Mouse (Mus musculus) gastrocnemius, postnatal 4 days (tissue): ENCODE data around the gene Gm12394. TPM values are rescaled to one million over a fixed set of nuclear protein-coding genes. Genes with fewer than 3 reads are reported as not detected.
"Not testable (repeated sequence)": the region's sequence is repeated elsewhere in the genome, so short reads cannot be mapped to it uniquely, and the experiment has no call there.

ENCODE experiments used
- DNase-seq, 2 experiments: peaks; one replicate each; pipeline ENCODE4 v3.0.0; 2021 to 2022; ENCODE audit warnings: low spot score in 2 of 2, mixed read lengths in 2 of 2
- long read RNA-seq, 2 experiments: library from polyadenylated mRNA; stranded (forward); transcript quantifications; one replicate each; pipeline ENCODE4 v2.0.0; 2021
- total RNA-seq, 2 experiments: library from RNA; stranded (reverse); gene quantifications; 2 replicates each; pipeline ENCODE4 v1.2.3; 2021

The Gm12394 gene
- total RNA-seq, result under 1 TPM in 1 of 2 experiments, not detected in 1; 0.10 TPM
- long read RNA-seq, experiment 1, partial matches to known transcripts, result 0 of 1 reads
- long read RNA-seq, experiment 1, other reads (novel, unspliced or antisense), result 1 of 1 reads
- long read RNA-seq, experiment 2, result 0 reads

DNA sequence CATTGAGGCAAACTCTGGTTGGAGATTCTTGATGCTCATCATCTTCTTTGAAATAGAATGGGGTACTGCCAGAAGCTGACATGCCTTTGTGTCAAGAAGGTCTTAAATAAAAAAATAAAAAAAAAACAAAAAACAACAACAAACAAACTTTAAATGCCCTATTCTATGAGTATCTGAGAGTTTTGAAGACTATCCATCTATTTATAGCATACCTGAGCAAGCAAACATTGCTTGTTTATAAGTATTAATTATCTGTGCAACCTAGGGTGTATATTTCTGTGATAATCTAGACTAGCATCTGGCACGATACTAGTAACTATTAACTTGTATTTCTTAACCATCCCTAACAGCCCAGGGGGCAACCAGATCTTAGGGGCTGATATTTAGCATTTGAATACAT is at the start of gene Gm12394:
TSS of gene Gm12394 (minus strand) at position 101 of the 400 bp plus-strand sequence.
- not testable (repeated sequence) for DNase-seq

DNA sequence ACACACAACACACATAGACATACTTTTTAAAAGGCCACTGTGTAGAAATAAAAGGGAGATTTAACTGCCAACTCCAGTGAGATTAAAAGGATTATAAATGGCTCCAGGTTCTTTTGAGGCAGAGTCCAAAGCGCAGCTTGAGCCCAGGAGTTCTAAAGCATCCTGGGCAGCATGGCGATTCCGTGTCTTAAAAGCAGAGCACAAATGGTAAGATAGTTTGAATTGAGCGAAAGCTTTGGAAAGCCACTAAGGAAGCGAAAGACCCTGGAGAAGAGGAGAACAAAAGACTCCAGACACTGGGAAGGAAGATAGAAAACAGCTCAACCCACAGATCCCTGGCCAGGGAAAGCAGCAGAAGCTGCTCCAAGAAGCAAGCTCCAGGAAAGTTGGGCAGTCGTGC is 48.4 kb upstream of the Gm12394 start:
- DNase-seq, result no peak

DNA sequence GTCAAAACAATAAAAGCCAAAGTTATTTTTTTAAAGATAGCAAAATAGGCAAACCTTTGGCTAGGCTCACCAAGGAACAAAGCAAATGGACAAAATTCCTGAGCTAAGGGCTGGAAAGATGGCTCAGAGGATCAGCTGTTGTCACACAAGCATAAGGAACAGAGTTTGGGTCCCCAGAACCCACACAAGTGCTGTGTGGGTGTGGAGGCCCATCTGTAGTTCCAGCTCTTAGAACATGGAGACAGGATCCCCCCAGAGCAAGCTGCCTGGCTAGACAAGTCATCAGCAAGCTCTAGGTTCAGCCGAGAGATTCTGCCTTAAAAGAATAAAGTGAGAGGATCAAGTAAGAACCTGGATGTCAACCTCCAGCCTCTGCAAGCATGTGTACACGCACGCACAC is 48.0 kb upstream of the Gm12394 start:
- no peak for DNase-seq

DNA sequence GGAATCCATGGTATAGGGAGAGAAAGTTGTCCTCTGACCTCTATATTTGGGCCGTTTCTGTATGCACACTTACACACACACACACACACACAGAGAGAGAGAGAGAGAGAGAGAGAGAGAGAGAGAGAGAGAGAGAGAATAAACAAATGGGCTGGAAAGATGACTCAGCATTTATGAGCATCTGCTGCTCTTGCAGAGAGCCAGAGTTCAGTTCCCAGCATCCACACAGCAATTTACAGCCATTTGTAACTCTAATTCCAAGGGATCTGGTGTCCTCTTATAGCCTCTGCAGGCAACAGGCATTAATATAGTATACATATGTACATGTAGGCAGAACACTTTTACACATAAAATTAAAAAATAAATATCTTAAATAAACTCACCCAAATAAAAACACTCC is 47.4 kb upstream of the Gm12394 start:
- DNase-seq, result no peak

DNA sequence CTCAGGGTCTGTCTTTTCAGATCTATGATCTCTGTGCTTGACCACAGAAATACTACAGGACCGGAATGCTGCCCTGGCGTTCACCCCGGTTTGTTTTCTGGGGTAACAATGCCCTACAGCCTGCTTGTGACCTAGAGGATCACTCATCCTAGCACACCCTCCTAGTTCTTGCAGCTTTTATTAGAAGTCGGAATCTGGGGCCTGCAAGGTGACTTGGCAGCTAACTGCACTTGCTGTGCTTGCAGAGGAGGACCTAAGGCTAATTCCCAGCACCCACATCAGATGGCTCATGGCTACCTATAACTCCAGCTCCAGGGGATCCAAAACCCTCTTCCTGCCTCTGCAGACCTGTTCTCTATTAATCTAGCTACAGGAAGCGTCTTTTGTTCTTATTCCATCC is 46.2 kb upstream of the Gm12394 start:
- no peak for DNase-seq

GRCm38 (mm10) chr4:42902174-42902573 is 45.6 kb upstream of the Gm12394 start:
- no peak for DNase-seq

GRCm38 (mm10) chr4:42900878-42901277 is 44.3 kb upstream of the Gm12394 start:
- no peak for DNase-seq

GRCm38 (mm10) chr4:42898914-42899313 is 42.3 kb upstream of the Gm12394 start:
- DNase-seq, result no peak

DNA sequence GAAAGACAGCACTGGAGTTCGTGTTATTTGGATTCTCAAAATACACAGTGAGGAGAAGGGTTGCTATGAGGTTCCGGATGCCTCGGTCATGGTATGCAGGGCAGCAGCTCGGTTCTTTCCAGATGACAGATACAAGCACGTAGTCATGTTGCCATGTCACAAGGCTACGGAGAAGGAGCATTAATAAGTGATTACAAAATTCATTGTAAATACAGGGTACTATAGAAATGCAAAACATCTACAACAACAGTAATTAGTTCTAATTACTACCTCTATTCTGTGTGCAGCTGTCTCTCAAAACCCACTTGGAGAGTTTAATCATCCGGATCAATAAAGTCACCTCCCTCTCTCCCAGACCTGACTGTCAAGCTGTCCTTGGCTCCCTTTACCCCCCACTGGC is 38.5 kb upstream of the Gm12394 start:
- DNase-seq, result no peak

GRCm38 (mm10) chr4:42891176-42891575 is 34.6 kb upstream of the Gm12394 start:
- DNase-seq, result no peak

DNA sequence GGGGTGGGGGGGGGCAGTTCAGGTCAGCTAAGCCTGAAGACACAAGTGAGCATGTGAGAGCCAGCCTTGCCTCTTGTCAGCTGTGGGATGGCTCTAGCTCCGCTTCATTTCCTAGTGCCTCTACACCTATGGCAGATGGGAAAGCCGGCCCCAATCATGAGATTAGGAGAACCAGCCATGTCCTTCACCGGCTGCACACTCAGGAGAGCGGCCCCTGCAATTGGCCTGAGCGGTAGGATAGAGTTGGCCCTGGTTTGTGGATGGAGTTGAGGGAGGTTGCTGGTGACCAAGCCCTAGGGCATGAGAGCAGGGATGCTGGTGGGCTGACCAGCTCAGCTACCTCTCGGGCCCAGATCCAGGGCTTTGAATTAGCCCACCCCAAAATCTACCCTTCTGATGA is 32.2 kb upstream of the Gm12394 start:
- DNase-seq, result no peak

DNA sequence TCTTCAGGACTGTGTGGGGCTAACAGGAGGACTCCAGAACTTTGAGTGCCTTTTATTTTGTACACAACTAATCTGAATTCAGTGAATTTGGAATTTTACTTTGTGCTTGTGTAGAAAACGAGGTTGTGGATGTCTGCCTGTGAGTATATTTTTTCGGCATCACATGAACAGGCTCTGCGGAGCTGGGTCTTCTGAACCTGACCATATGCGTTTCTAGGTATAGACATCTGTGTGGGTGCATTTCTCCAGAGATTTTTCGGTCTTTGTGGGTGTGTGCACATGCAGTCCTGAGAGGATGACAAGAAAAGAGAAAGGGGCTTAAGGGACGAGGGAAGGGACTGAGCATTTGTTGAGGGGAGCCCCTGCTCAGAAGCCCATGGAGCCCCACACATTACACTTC is 30.4 kb upstream of the Gm12394 start:
- no peak for DNase-seq

DNA sequence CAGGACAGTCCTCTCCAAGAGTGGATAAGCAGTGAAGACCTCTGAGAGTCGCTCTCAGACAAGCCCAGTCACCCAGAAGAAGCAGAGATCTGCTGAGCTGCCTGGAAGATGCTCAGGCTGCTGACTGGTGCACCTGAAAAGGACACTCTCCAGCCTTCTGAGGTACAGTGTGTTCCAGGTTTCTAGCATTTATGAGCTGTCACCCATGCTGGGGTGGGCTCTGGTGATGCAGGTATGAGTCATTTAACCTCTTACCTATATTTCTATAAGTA is 24.0 kb upstream of the Gm12394 start:
- DNase-seq, result no peak

DNA sequence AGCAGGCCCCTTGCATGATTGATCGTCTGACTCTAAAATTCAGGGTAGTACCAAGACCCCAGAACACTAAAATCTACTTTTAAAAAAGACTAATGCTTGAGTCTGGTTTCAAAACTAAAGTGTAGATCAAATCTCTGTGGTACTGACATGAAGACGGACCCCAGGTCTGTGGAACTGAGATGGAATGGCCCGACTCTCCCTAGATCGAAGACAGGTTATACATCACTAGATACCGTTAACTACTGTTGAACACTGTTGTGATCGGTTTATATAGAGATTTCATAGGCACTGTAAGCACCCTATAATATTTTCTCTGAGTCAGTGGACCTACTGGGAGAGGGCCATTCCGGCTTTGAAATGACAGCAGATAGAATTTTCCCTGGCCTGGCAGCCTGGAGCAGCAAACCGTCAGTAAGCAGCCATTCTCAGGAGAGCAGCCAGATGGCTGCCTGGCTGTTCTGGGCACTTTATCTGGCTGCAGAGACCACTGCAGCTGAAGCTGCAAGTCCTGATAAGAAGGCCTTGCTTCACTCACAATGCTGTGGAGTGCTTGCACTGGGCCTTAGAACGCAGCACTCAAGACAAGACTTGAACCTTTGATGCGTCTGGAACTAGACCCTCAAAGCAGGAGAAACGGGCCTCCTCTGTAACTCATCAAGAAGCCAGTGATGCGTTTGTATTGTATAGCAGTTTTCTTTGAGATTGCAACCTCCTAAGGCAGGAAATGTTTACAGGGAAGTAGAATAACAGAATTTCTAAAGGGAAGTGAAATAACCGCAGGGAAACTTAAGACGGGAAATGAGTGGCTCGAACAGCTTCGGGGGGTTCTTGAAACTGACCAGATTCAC is 23.5 kb upstream of the Gm12394 start:
- DNase-seq, result no peak

- no peak for DNase-seq
Observed at GRCm38 (mm10) chr4:42877657-42878056, 21.1 kb upstream of the Gm12394 start.

DNA sequence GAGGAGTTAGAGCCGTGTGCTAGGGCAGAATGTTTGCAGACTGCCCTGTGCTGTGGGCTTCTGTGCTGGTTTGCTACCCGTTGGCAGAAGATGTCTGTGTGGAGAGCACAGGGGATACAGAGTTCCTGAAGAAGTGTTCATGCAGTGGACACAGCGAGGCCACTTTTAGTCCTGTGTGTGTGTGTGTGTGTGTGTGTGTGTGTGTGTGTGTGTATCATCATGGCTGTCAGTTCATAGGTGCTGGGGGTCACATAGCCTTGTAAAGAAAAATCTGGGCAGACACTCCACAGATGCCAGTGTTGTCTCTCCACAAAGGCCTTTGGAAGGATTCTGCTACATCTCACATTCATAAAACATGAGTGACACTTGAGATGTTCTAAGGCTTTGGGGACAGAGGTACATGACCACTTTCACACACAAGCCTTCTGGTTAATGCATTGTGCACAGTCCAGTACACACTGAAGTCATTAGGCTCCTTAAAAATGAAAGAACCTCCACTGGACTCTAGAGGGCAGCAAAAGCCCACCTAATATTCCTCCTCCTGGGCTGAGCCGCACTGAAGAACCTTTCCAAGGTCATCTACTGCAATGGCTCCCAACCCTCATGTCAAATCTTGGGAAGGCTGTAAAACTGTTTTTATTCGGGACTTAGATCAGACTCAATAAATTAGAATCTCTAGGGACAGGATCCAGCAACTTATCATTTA is 20.2 kb upstream of the Gm12394 start:
- peak in 1 of 2 experiments; percentile 29 for DNase-seq

- no peak for DNase-seq
Observed at GRCm38 (mm10) chr4:42874134-42874533, 17.6 kb upstream of the Gm12394 start, which contains the start of gene Fam205c. Gene Fam205c, minus strand, starts transcription at chr4:42874234.

- no peak for DNase-seq
Observed at GRCm38 (mm10) chr4:42872746-42873435, 16.3 kb upstream of the Gm12394 start.

GRCm38 (mm10) chr4:42872151-42872550 is 15.6 kb upstream of the Gm12394 start:
- DNase-seq, result no peak

DNA sequence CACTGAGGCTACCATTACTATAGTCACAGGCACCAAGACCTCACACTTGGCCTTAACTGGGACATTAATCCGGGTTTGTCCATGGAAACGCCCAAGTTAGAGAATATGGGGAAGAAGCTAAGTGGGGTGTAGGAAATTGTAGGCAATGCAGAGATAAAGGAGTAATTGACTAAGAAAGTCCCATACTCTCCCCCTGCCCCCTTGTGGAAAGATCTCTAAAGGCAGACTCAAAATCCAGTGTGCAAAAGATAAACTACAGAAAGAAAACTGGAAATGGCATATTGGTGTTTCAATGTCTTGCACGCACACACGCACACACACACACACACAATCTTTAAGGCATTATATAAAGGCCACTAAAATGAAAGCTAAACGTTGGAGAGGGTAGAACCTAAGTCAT is 14.2 kb upstream of the Gm12394 start:
- no peak for DNase-seq

DNA sequence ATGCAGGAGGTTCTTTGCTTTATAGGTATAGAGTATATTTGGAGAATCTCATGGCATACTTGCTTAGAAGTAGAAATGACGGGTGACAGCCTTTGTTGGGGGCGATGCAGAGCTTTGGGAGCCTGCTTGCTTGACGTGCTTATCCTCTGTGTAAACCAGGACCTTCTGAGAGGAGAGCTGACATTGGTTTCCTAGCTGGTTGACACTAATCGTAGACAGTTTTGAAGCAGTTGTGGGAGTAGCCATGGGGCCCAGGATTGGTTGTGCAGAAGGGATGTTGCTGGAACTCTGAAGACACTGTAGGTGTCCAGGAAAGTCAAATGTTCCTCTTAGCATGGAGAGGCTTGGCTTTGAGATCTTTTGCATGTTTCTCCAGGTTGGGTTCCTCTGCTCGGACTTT is 11.6 kb upstream of the Gm12394 start:
- DNase-seq, result no peak

DNA sequence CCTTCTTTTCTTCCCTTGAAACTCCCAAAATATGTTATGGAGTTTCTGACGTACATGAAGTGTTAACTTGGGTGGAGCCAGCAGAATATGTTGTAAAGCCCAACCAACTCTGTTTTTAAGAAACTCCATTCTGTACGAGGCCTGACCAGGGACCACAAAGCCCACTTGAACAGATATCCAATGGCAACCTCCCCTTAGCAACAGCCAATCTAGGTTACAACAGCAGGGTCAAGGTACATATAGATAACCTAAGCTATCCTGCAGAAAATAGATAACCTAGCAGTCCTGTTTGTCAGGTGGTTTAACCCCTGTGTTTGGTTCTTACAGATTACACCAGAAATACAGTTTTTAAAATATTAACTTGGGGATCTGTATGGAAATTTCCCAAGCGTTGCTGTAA is 10.8 kb upstream of the Gm12394 start:
- DNase-seq, result no peak
